In the genomic region with DNA sequence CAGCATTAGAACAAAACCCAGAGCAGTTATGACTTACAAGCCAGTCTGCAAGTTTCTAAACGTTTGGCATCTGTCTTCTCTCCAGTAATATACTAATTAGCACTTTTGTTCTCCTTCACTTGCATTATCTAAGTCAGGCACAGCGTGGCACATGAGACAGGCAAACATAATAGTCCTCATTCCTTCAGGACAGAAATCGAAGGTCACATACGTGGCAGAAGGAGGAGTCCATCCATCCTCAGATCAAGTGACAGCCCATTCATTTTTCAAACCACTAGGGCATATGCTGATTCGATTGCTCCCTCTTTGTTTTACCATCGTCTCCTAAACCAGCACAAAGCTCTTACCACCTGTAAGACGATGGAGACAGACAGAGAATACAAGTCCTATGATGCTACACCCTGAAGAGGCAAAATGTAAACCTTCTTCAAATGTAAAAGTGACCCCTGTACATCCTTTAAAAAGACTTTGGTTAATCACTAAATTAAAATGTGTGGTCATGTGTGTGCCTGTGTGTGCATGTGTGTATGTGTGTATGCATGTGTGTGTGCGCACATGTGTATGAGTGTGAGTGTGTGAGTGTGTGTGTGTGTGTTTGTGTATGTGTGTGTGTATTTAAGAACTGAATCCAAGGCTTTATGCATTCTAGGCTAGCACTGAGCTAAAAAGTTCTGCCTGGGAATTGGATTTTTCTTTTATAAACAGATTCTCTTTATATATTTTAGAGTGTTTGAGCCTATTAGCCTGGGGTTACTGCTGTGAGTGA, we compare ENCODE assay signal across 9 mouse cellular contexts.
DNase-seq lines count a peak whose midpoint lies in the region; ATAC-seq lines count a peak whose summit lies in the region.
"Had no signal": no experiment of that assay in that cellular context is flagged by ENCODE, and none has a peak within 500 bp of the region (broad histone marks: within the 10 kb centered on the region; RNA-seq: fewer than 3 reads in every experiment).

No protein-coding gene starts in this region.

- H3K27ac ChIP-seq in forebrain, embryonic 10.5 days = peak overlapping the region; percentile 46
- peak overlapping the region; percentile 51; the same call in 1 of the 2 replicates for H3K27ac ChIP-seq in hindbrain, embryonic 16.5 days (ENCODE audit: low read depth, low read length)
- no peak overlapping the region for H3K27ac ChIP-seq in neural tube, embryonic 11.5 days (ENCODE audit: low read depth, low read length)

- peaks cover 26% of the 10 kb centered on the region for H3K4me1 ChIP-seq in forebrain, embryonic 10.5 days
- H3K4me1 ChIP-seq in hindbrain, embryonic 16.5 days (ENCODE audit: control insufficient read depth, insufficient read depth, low read depth, low read length) = peaks cover 4% of the 10 kb centered on the region
- H3K4me1 ChIP-seq in neural tube, embryonic 11.5 days (ENCODE audit: control insufficient read depth, insufficient read depth, low read length) = no peaks in the 10 kb centered on the region

- peak overlapping the region; percentile 56 for H3K9ac ChIP-seq in hindbrain, embryonic 16.5 days (ENCODE audit: low read depth, low read length)
- H3K9ac ChIP-seq in neural tube, embryonic 11.5 days (ENCODE audit: low read length) = peak overlapping the region; percentile 12; the same call in 1 of the 2 replicates

- WGBS in forebrain, embryonic 10.5 days = 34% methylated on average over 8 of the region's 8 CpGs
- 22% methylated on average over 8 of the region's 8 CpGs for WGBS in hindbrain, embryonic 16.5 days
- 37% methylated on average over 8 of the region's 8 CpGs for WGBS in neural tube, embryonic 11.5 days

- peaks cover 21% of the 10 kb centered on the region for H3K27me3 ChIP-seq in forebrain, embryonic 10.5 days (ENCODE audit: poor library complexity, severe bottlenecking)
- no peaks in the 10 kb centered on the region for H3K27me3 ChIP-seq in hindbrain, embryonic 16.5 days (replicated peaks; ENCODE audit: control insufficient read depth, insufficient read depth, low read length)
- H3K27me3 ChIP-seq in neural tube, embryonic 11.5 days (ENCODE audit: control insufficient read depth, insufficient read depth, low read length) = no peaks in the 10 kb centered on the region
- H3K27me3 ChIP-seq: CH12.LX had no signal

- H3K4me2 ChIP-seq in hindbrain, embryonic 16.5 days (ENCODE audit: low read length) = peak overlapping the region; percentile 58
- peak overlapping the region; percentile 31 for H3K4me2 ChIP-seq in neural tube, embryonic 11.5 days (ENCODE audit: low read depth)

- DNase-seq in embryo, embryonic 11 days = peak; percentile 40
- DNase-seq in forebrain, embryonic 10.5 days (ENCODE audit: extremely low spot score, low spot score) = peak; percentile 26
- DNase-seq in neural tube, embryonic 11.5 days (ENCODE audit: low spot score) = no peak
- DNase-seq in gastrocnemius, postnatal 10 days = no peak
- DNase-seq in right cerebral cortex, adult 18-20 months = no peak
- DNase-seq in ovary, postnatal 14 days (ENCODE audit: low spot score) = no peak
- DNase-seq in gastrocnemius, adult 18-20 months (ENCODE audit: low spot score) = no peak

- H3K9me3 ChIP-seq in forebrain, embryonic 10.5 days = peaks cover 5% of the 10 kb centered on the region
- no peaks in the 10 kb centered on the region for H3K9me3 ChIP-seq in hindbrain, embryonic 16.5 days (ENCODE audit: control insufficient read depth, low read length)
- no peaks in the 10 kb centered on the region for H3K9me3 ChIP-seq in neural tube, embryonic 11.5 days (ENCODE audit: control insufficient read depth, low read length)

- peak overlapping the region; percentile 31; the same call in 1 of the 2 replicates for H3K4me3 ChIP-seq in forebrain, embryonic 10.5 days
- peak overlapping the region; percentile 30 for H3K4me3 ChIP-seq in hindbrain, embryonic 16.5 days (ENCODE audit: low read length)
- H3K4me3 ChIP-seq in neural tube, embryonic 11.5 days (ENCODE audit: low read depth, low read length) = no peak overlapping the region

- ATAC-seq in hindbrain, embryonic 16.5 days = peak; percentile 84
- ATAC-seq in neural tube, embryonic 11.5 days (ENCODE audit: insufficient read depth, low FRiP score, low TSS enrichment) = peak; percentile 77

- no peaks in the 10 kb centered on the region for H3K36me3 ChIP-seq in forebrain, embryonic 10.5 days (replicated peaks)
- H3K36me3 ChIP-seq in hindbrain, embryonic 16.5 days (ENCODE audit: control insufficient read depth, insufficient read depth, low read length) = no peaks in the 10 kb centered on the region
- no peaks in the 10 kb centered on the region for H3K36me3 ChIP-seq in neural tube, embryonic 11.5 days (ENCODE audit: control insufficient read depth, insufficient read depth, low read length)

Comparison
In these comparisons a context has a peak if more than half of its experiments do, and no peak if none do; other contexts are left out.
1. DNase-seq: peak in embryo, embryonic 11 days (single experiment) and forebrain, embryonic 10.5 days (single experiment); none in neural tube, embryonic 11.5 days (single experiment), gastrocnemius, postnatal 10 days (single experiment), right cerebral cortex, adult 18-20 months (single experiment), ovary, postnatal 14 days (single experiment) and gastrocnemius, adult 18-20 months (single experiment).